In the genomic region with DNA sequence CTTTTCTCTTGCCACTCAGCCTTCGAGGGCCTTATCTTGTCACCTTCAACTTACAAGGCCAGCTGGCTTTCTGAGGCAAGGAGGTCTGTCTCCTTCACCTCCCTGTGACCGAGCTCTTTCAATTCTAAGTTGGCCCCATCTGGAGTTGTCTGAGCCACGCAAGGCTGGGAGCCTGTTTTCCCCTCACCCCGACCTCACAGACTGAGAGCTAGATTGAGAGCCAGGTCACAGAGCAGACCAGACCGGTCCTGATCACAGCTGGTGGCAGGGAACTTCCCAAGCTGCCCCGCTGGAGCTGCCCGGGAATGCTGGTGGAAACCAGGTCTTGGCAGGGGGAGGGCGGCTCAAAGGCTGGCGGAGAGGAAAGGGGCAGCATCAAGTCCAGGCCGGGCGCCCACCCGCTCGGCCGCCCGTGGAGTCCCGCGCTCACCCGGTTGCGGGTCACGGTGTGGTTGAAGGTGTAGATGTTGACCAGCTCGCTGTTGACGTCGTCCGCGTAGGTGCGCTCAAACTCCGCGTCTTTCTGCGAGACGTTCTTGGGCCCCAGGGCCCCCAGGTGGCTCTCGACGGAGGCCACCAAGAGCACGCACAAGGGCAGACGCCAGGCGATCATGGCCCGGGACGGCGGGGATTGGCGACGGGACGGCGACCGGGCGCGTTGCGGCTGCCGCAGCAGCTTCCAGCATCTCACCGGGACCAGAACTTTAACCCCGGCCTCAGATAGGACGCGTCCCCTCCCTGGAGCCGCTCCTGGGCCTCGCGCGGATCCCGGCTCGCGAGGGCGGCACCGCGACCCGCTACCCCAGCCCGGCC, we compare ENCODE assay signal across 8 mouse cellular contexts. TPM values are rescaled to one million over a fixed set of nuclear protein-coding genes. Genes with fewer than 3 reads are reported as not detected.
DNase-seq lines count a peak whose midpoint lies in the region; ATAC-seq and TF ChIP-seq lines count a peak whose summit lies in the region.

No protein-coding gene starts in this region.

- no peak for TF ChIP-seq CTCF in Patski (IDR thresholded peaks at IDR 0.05)
- TF ChIP-seq CTCF in testis, adult 2 months (IDR thresholded peaks at IDR 0.05; ENCODE audit: control insufficient read depth, insufficient read depth, insufficient replicate concordance, low read depth, low read length) = no peak

- peak overlapping the region; percentile 91 for H3K27ac ChIP-seq in intestine, embryonic 16.5 days (ENCODE audit: low read length)
- peak overlapping the region; percentile 87 for H3K27ac ChIP-seq in liver, embryonic 11.5 days (ENCODE audit: low read depth, low read length)
- peak overlapping the region; percentile 94 for H3K27ac ChIP-seq in testis, adult 2 months (ENCODE audit: control insufficient read depth, insufficient read depth, low read depth, low read length)

- in situ Hi-C loops in Patski (cut with MboI; ENCODE audit: low pct_unique_long_range_greater_than_20kb) = no loop called here

- H3K4me3 ChIP-seq in intestine, embryonic 16.5 days (ENCODE audit: low read length) = peak overlapping the region; percentile 89
- H3K4me3 ChIP-seq in liver, embryonic 11.5 days (ENCODE audit: low read depth, low read length) = peak overlapping the region; percentile 92
- H3K4me3 ChIP-seq in testis, adult 2 months (ENCODE audit: control insufficient read depth, low read depth, low read length) = peak overlapping the region; percentile 89

- H3K9me3 ChIP-seq in intestine, embryonic 16.5 days (ENCODE audit: control insufficient read depth, low read length) = no peaks in the 10 kb centered on the region
- H3K9me3 ChIP-seq in liver, embryonic 11.5 days (ENCODE audit: control insufficient read depth, low read length) = no peaks in the 10 kb centered on the region

- peak overlapping the region; percentile 87 for H3K4me2 ChIP-seq in intestine, embryonic 16.5 days (ENCODE audit: low read depth, low read length)
- peak overlapping the region; percentile 81 for H3K4me2 ChIP-seq in liver, embryonic 11.5 days

- TF ChIP-seq POLR2A in testis, adult 2 months (IDR thresholded peaks at IDR 0.05; ENCODE audit: control insufficient read depth, low read depth, low read length) = no peak; the same call in 1 of the 2 replicates

- POLR2A ChIA-PET in Patski (lab: Charles Lee) = interaction anchor here (0.6 to 1.6 kb wide), 4 partner anchors 9 to 248 kb away, joined by 3 to 8 read pairs (median 5); no protein-coding TSS in a partner anchor

- under 1% methylated on average over 62 of the region's 63 CpGs for WGBS in intestine, embryonic 16.5 days
- under 1% methylated on average over 62 of the region's 63 CpGs for WGBS in liver, embryonic 11.5 days

- CTCF ChIA-PET in Patski (lab: Charles Lee) = interaction anchor here (1.4 to 2.1 kb wide), 2 partner anchors 10 to 17 kb away, joined by 3 to 9 read pairs; no protein-coding TSS in a partner anchor

- H3K27me3 ChIP-seq in Patski = no peaks in the 10 kb centered on the region
- H3K27me3 ChIP-seq in intestine, embryonic 16.5 days (replicated peaks; ENCODE audit: control insufficient read depth, insufficient read depth, low read length) = no peaks in the 10 kb centered on the region
- no peaks in the 10 kb centered on the region for H3K27me3 ChIP-seq in liver, embryonic 11.5 days (replicated peaks; ENCODE audit: control insufficient read depth, insufficient read depth, low read length)
- no peaks in the 10 kb centered on the region for H3K27me3 ChIP-seq in testis, adult 2 months (ENCODE audit: control insufficient read depth, insufficient read depth, low read length)

- H3K4me1 ChIP-seq in intestine, embryonic 16.5 days (ENCODE audit: control insufficient read depth, insufficient read depth, low read length) = peaks cover 15% of the 10 kb centered on the region
- H3K4me1 ChIP-seq in liver, embryonic 11.5 days (replicated peaks; ENCODE audit: control insufficient read depth, insufficient read depth, low read length) = peaks cover 19% of the 10 kb centered on the region
- peaks cover 3% of the 10 kb centered on the region for H3K4me1 ChIP-seq in testis, adult 2 months (ENCODE audit: control insufficient read depth, insufficient read depth, low read length)

- peak; percentile 36 for ATAC-seq in Patski
- peak; percentile 82 for ATAC-seq in intestine, embryonic 16.5 days
- ATAC-seq in liver, embryonic 11.5 days (replicated peaks; ENCODE audit: low FRiP score) = peak; percentile 62

- peak overlapping the region; percentile 85 for H3K9ac ChIP-seq in intestine, embryonic 16.5 days (ENCODE audit: low read depth, low read length)
- peak overlapping the region; percentile 91 for H3K9ac ChIP-seq in liver, embryonic 11.5 days (ENCODE audit: low read depth, low read length)

- H3K36me3 ChIP-seq in intestine, embryonic 16.5 days (ENCODE audit: control insufficient read depth, insufficient read depth, low read length) = 0 out of 2 replicates have a peak, but pooled peaks cover 3% of the 10 kb centered on the region
- H3K36me3 ChIP-seq in liver, embryonic 11.5 days (ENCODE audit: control insufficient read depth, insufficient read depth, low read length) = peaks cover 8% of the 10 kb centered on the region
- peaks cover 2% of the 10 kb centered on the region; the same call in 1 of the 2 replicates for H3K36me3 ChIP-seq in testis, adult 2 months (ENCODE audit: control insufficient read depth, insufficient read depth, low read length)

- DNase-seq in 416B (ENCODE audit: low read depth) (peak; percentile 61), Patski (ENCODE audit: low read depth, low spot score) (no peak)
- DNase-seq in cerebellum, postnatal 36 days = peak; percentile 64 to 65
- DNase-seq in gastrocnemius, adult 8-10 months (ENCODE audit: low spot score in 2 of 2) = peak; percentile 47 to 51
- peak; percentile 74 for DNase-seq in liver, embryonic 11.5 days (ENCODE audit: low spot score)
- peak; percentile 77 for DNase-seq in naive thymus-derived CD4-positive, alpha-beta T cell, adult 2 months (ENCODE audit: low read depth)

RNA-seq across cellular contexts. Expression of a gene that starts 0.6 kb away (rescaled TPM):
- polyA plus RNA-seq in Patski (2021) = 132 TPM
- total RNA-seq in gastrocnemius, adult 8-10 months (2022) = 10 to 100 TPM; 64.4 to 70.3 (median 67.4) TPM
- polyA plus RNA-seq in intestine, embryonic 16.5 days (2015; fragmentation: Nextera tagmentation; extraction: Ambion mirVana) = 33.4 and 37.2 TPM in 2 replicates
- polyA plus RNA-seq in liver, embryonic 11.5 days (2014; fragmentation: Nextera tagmentation; extraction: Ambion mirVana) = 34.1 and 36.2 TPM in 2 replicates
- polyA plus RNA-seq in testis, adult 2 months (2012; rRNA removed) = 350 and 414 TPM in 2 replicates

RNA-seq across cellular contexts. Expression of a gene that starts 18.6 kb away (rescaled TPM):
- polyA plus RNA-seq in Patski (2021) = 930 TPM
- total RNA-seq in gastrocnemius, adult 8-10 months (2022) = 10 to 100 TPM; 28.4 to 54.2 (median 31.7) TPM
- polyA plus RNA-seq in intestine, embryonic 16.5 days (2015; fragmentation: Nextera tagmentation; extraction: Ambion mirVana) = 390 and 404 TPM in 2 replicates
- 17.9 and 24.1 TPM in 2 replicates for polyA plus RNA-seq in liver, embryonic 11.5 days (2014; fragmentation: Nextera tagmentation; extraction: Ambion mirVana)
- polyA plus RNA-seq in testis, adult 2 months (2012; rRNA removed) = 18.3 and 49.8 TPM in 2 replicates

RNA-seq across cellular contexts. Expression of a gene that starts 47.8 kb away (rescaled TPM):
- polyA plus RNA-seq in Patski (2021) = 46.8 TPM
- 10 to 100 TPM; 23.7 to 28.9 (median 25.5) TPM for total RNA-seq in gastrocnemius, adult 8-10 months (2022)
- 35.2 and 36.0 TPM in 2 replicates for polyA plus RNA-seq in intestine, embryonic 16.5 days (2015; fragmentation: Nextera tagmentation; extraction: Ambion mirVana)
- 33.7 and 37.3 TPM in 2 replicates for polyA plus RNA-seq in liver, embryonic 11.5 days (2014; fragmentation: Nextera tagmentation; extraction: Ambion mirVana)
- polyA plus RNA-seq in testis, adult 2 months (2012; rRNA removed) = 22.3 and 22.7 TPM in 2 replicates

RNA-seq across cellular contexts. Expression of a gene that starts 48.2 kb away (rescaled TPM):
- polyA plus RNA-seq in Patski (2021) = 25.4 TPM
- total RNA-seq in gastrocnemius, adult 8-10 months (2022) = 10 to 100 TPM in 2 of 4 experiments, 1 to 10 TPM in 2; 7.9 to 14.1 (median 10.7) TPM
- polyA plus RNA-seq in intestine, embryonic 16.5 days (2015; fragmentation: Nextera tagmentation; extraction: Ambion mirVana) = 22.2 and 23.8 TPM in 2 replicates
- 12.2 and 13.6 TPM in 2 replicates for polyA plus RNA-seq in liver, embryonic 11.5 days (2014; fragmentation: Nextera tagmentation; extraction: Ambion mirVana)
- polyA plus RNA-seq in testis, adult 2 months (2012; rRNA removed) = 34.4 and 39.0 TPM in 2 replicates

RNA-seq across cellular contexts. Expression of a gene that starts 58.0 kb away (rescaled TPM):
- polyA plus RNA-seq in Patski (2021) = 138 TPM
- 10 to 100 TPM; 19.1 to 25.8 (median 23.2) TPM for total RNA-seq in gastrocnemius, adult 8-10 months (2022)
- polyA plus RNA-seq in intestine, embryonic 16.5 days (2015; fragmentation: Nextera tagmentation; extraction: Ambion mirVana) = 123 and 137 TPM in 2 replicates
- 137 and 154 TPM in 2 replicates for polyA plus RNA-seq in liver, embryonic 11.5 days (2014; fragmentation: Nextera tagmentation; extraction: Ambion mirVana)
- polyA plus RNA-seq in testis, adult 2 months (2012; rRNA removed) = 210 and 246 TPM in 2 replicates
